Mouse (Mus musculus) MEL (cell line): ENCODE measurements around the gene Spsb2. TPM values are rescaled to one million over a fixed set of nuclear protein-coding genes. Genes with fewer than 3 reads are reported as not detected.

Experiments
- DNase-seq: peaks from one replicate; pipeline ENCODE4 v3.0.0; 2011; ENCODE audit warnings: low read depth, low spot score
- H3K27ac ChIP-seq: 2 replicates; pipeline ENCODE4 v1.5.1; 2012; ENCODE audit warnings: low read depth, mild to moderate bottlenecking, control low read depth, low read length, moderate library complexity; ENCODE audit not compliant: control insufficient read depth
- H3K27me3 ChIP-seq, 2 experiments: fragments of 150-350 bp in 1 of 2; sonication (generic) in 1 of 2; 2 replicates each; pipeline ENCODE4 v1.6.1; 2012; ENCODE audit warnings: low read length in 2 of 2, mild to moderate bottlenecking in 2 of 2, improper control_type of control experiment in 1 of 2, moderate library complexity in 1 of 2; ENCODE audit not compliant: insufficient read depth in 2 of 2, control insufficient read depth in 1 of 2
- H3K36me3 ChIP-seq, 2 experiments: 2 replicates each; pipeline ENCODE4 v1.6.1; 2012 to 2014; ENCODE audit warnings: low read length in 2 of 2, improper control_type of control experiment in 1 of 2, inconsistent platforms in 1 of 2, mild to moderate bottlenecking in 1 of 2; ENCODE audit not compliant: insufficient read depth in 2 of 2, control insufficient read depth in 1 of 2
- H3K4me1 ChIP-seq, 2 experiments: fragments of 150-350 bp in 1 of 2; sonication (generic) in 1 of 2; 2 replicates each; pipeline ENCODE4 v1.6.1; 2012; ENCODE audit warnings: low read length in 2 of 2, improper control_type of control experiment in 1 of 2, mild to moderate bottlenecking in 1 of 2; ENCODE audit not compliant: insufficient read depth in 2 of 2, control insufficient read depth in 1 of 2
- H3K4me3 ChIP-seq, 2 experiments: fragments of 150-350 bp in 1 of 2; sonication (generic) in 1 of 2; 2 replicates each; pipeline ENCODE4 v1.5.1; 2012; ENCODE audit warnings: low read depth in 2 of 2, low read length in 2 of 2, mild to moderate bottlenecking in 2 of 2, moderate library complexity in 2 of 2, control low read depth in 1 of 2, improper control_type of control experiment in 1 of 2; ENCODE audit not compliant: control insufficient read depth in 1 of 2, insufficient read depth in 1 of 2
- H3K79me2 ChIP-seq: 2 replicates; pipeline ENCODE4 v1.6.1; 2012; ENCODE audit warnings: mild to moderate bottlenecking, low read length, moderate library complexity; ENCODE audit not compliant: control insufficient read depth, poor library complexity, insufficient read depth
- H3K9ac ChIP-seq: 2 replicates; pipeline ENCODE4 v1.6.1; 2012; ENCODE audit warnings: low read depth, mild to moderate bottlenecking, control low read depth, low read length, moderate library complexity; ENCODE audit not compliant: control insufficient read depth, poor library complexity, severe bottlenecking
- H3K9me3 ChIP-seq: fragments of 150-350 bp; sonication (generic); replicated peaks from 2 replicates; pipeline ENCODE4 v1.6.1; 2012; ENCODE audit warnings: mild to moderate bottlenecking, low read length, improper control_type of control experiment, moderate library complexity; ENCODE audit not compliant: insufficient read depth
- CHD1 ChIP-seq: IDR thresholded peaks from 2 replicates; pipeline ENCODE4 v1.6.1; 2012; ENCODE audit warnings: low read depth, mild to moderate bottlenecking, inconsistent platforms, low read length, improper control_type of control experiment
- E2F4 ChIP-seq: IDR thresholded peaks from 2 replicates; pipeline ENCODE4 v1.6.1; 2011; ENCODE audit warnings: low read depth, low read length, improper control_type of control experiment, borderline replicate concordance
- ETS1 ChIP-seq: IDR thresholded peaks from 2 replicates; pipeline ENCODE4 v1.6.1; 2012; ENCODE audit warnings: low read depth, mild to moderate bottlenecking, inconsistent platforms, low read length, improper control_type of control experiment, moderate library complexity
- GABPA ChIP-seq: IDR thresholded peaks from 2 replicates; pipeline ENCODE4 v1.6.1; 2012; ENCODE audit warnings: low read depth, mild to moderate bottlenecking, inconsistent platforms, low read length, improper control_type of control experiment, moderate library complexity
- HCFC1 ChIP-seq: IDR thresholded peaks from 2 replicates; pipeline ENCODE4 v1.6.1; 2012; ENCODE audit warnings: low read depth, mild to moderate bottlenecking, inconsistent platforms, low read length, improper control_type of control experiment, moderate library complexity
- KAT2A ChIP-seq: conservative IDR thresholded peaks from 2 replicates; pipeline ENCODE4 v1.6.1; 2012; ENCODE audit warnings: low read depth, low read length, improper control_type of control experiment, inconsistent platforms
- MAX ChIP-seq: IDR thresholded peaks from 2 replicates; pipeline ENCODE4 v1.6.1; 2011; ENCODE audit warnings: low read length, improper control_type of control experiment
- MAZ ChIP-seq: IDR thresholded peaks from 2 replicates; pipeline ENCODE4 v1.6.1; 2012; ENCODE audit warnings: low read depth, mild to moderate bottlenecking, inconsistent platforms, low read length, improper control_type of control experiment
- MXI1 ChIP-seq: IDR thresholded peaks from 2 replicates; pipeline ENCODE4 v1.6.1; 2011; ENCODE audit warnings: mild to moderate bottlenecking, low read depth, low read length, improper control_type of control experiment
- MYC ChIP-seq: IDR thresholded peaks from 2 replicates; pipeline ENCODE4 v1.6.1; 2011; ENCODE audit warnings: low read depth, mild to moderate bottlenecking, low read length, improper control_type of control experiment, moderate library complexity
- NELFE ChIP-seq: IDR thresholded peaks from 2 replicates; pipeline ENCODE4 v1.6.1; 2011; ENCODE audit warnings: low read depth, low read length, improper control_type of control experiment
- NRF1 ChIP-seq: IDR thresholded peaks from 2 replicates; pipeline ENCODE4 v1.6.1; 2014; ENCODE audit warnings: low read depth, mild to moderate bottlenecking, inconsistent platforms, low read length, improper control_type of control experiment, moderate library complexity; ENCODE audit not compliant: poor library complexity, insufficient read depth, severe bottlenecking
- POLR2A ChIP-seq, 2 experiments: IDR thresholded peaks; 2 replicates each; pipeline ENCODE4 v1.6.1; 2011 to 2012; ENCODE audit warnings: low read length in 2 of 2, mild to moderate bottlenecking in 2 of 2, control low read depth in 1 of 2, improper control_type of control experiment in 1 of 2, low read depth in 1 of 2, moderate library complexity in 1 of 2; ENCODE audit not compliant: control insufficient read depth in 1 of 2, insufficient read depth in 1 of 2, poor library complexity in 1 of 2
- POLR2AphosphoS2 ChIP-seq: IDR thresholded peaks from 2 replicates; pipeline ENCODE4 v1.6.1; 2011; ENCODE audit warnings: low read length, improper control_type of control experiment
- POLR2AphosphoS5 ChIP-seq: IDR thresholded peaks from 2 replicates; pipeline ENCODE4 v1.6.1; 2012; ENCODE audit warnings: low read depth, borderline replicate concordance, mild to moderate bottlenecking, inconsistent platforms, low read length, moderate library complexity, mixed read lengths
- SMC3 ChIP-seq: IDR thresholded peaks from 2 replicates; pipeline ENCODE4 v1.6.1; 2011; ENCODE audit warnings: low read depth, low read length, improper control_type of control experiment
- USF1 ChIP-seq: IDR thresholded peaks from 2 replicates; pipeline ENCODE4 v1.6.1; 2014; ENCODE audit warnings: low read depth, mild to moderate bottlenecking, inconsistent platforms, low read length, improper control_type of control experiment, moderate library complexity
- ZC3H11A ChIP-seq: IDR thresholded peaks from 2 replicates; pipeline ENCODE4 v1.6.1; 2012; ENCODE audit warnings: low read depth, mild to moderate bottlenecking, inconsistent platforms, low read length, improper control_type of control experiment
- polyA plus RNA-seq, 2 experiments: library from polyadenylated mRNA; stranded (reverse) in 1 of 2; unstranded in 1 of 2; fragments of >175 nt in 1 of 2; fragments of >200 nt in 1 of 2; gene quantifications; 2 replicates each; pipeline versions ENCODE4 v1.2.1 to v1.2.4; 2012; ENCODE audit warnings: low replicate concordance in 2 of 2, low read depth in 1 of 2; ENCODE audit not compliant: insufficient read length in 2 of 2, insufficient read depth in 1 of 2, missing spikeins in 1 of 2
- total RNA-seq: library from RNA; depleted of rRNA; stranded (reverse); fragments of 300-350 nt; gene quantifications from 2 replicates; pipeline ENCODE4 v1.2.3, GENCODE M21; 2012

The Spsb2 gene
- total and polyA plus RNA-seq, 3 experiments, result 7.3 to 7.7 TPM; not detected in 1

DNA sequence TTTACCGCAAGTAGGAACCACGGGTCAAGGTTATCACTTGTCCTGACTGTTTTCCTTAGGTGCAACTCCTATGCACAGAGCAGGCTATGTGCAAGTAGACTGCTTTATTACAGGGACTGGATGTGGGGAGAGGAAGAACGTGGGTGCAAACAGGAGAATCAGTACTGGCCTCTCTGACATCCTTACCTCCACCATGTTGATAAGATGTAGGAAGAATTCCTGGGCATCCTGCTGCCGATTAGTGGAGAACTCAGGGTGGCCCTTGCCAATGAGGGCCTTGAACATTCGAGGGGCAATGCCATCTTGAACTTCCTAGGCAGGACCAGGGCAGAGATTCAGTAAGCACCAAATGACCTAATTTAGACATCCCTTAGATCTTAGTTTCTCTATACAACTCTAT is 12.4 kb downstream of the Spsb2 start:
- H3K27me3 ChIP-seq, result no peaks in the 10 kb centered on the region
- no peaks in the 10 kb centered on the region for H3K4me1 ChIP-seq
- TF ChIP-seq KAT2A (no peak), MXI1 (no peak), POLR2AphosphoS5 (no peak), CHD1 (no peak), POLR2A (IDR thresholded peaks at IDR 0.05; ENCODE audit: control insufficient read depth in 1 of 2, insufficient read depth in 1 of 2, low read depth in 1 of 2, low read length in 2 of 2, poor library complexity in 1 of 2) (no peak), USF1 (no peak), MYC (no peak), NRF1 (no peak), E2F4 (no peak), HCFC1 (no peak), GABPA (no peak), ETS1 (no peak), MAX (no peak), MAZ (no peak), POLR2AphosphoS2 (no peak), ZC3H11A (no peak)
- H3K9me3 ChIP-seq, result no peaks in the 10 kb centered on the region
- no peak for DNase-seq
- H3K79me2 ChIP-seq, result no peaks in the 10 kb centered on the region
- H3K9ac ChIP-seq, result no peak overlapping the region
- H3K4me3 ChIP-seq, result no peak overlapping the region
- no peak overlapping the region for H3K27ac ChIP-seq
- H3K36me3 ChIP-seq, result peaks cover 0 to 15% of the 10 kb centered on the region in 2 experiments; a peak in 2 of 4 replicates

- H3K79me2 ChIP-seq, result peaks cover 2% of the 10 kb centered on the region; the same call in 1 of the 2 replicates
- no peak overlapping the region for H3K9ac ChIP-seq
- H3K4me1 ChIP-seq, result no peaks in the 10 kb centered on the region
- no peak for DNase-seq
- no peaks in the 10 kb centered on the region for H3K27me3 ChIP-seq
- no peaks in the 10 kb centered on the region for H3K9me3 ChIP-seq
- no peak overlapping the region for H3K4me3 ChIP-seq
- TF ChIP-seq SMC3 (no peak), NELFE (no peak)
- peaks cover 0 to 13% of the 10 kb centered on the region in 2 experiments; a peak in 2 of 4 replicates for H3K36me3 ChIP-seq
- H3K27ac ChIP-seq, result no peak overlapping the region
Observed at GRCm38 (mm10) chr6:124822049-124822448, 13.6 kb downstream of the Spsb2 start.
